Mouse (Mus musculus) embryo, embryonic 11.5 days (tissue): ENCODE measurements around the gene Mthfsd.

Experiments
- DNase-seq: peaks from one replicate; pipeline ENCODE4 v3.0.0-alpha.2; 2012; ENCODE audit warnings: low read depth, low spot score

Mthfsd gene

GRCm38 (mm10) chr8:121073174-121074107 is 34.8 kb downstream of the Mthfsd start:
- DNase-seq = no peak

DNA sequence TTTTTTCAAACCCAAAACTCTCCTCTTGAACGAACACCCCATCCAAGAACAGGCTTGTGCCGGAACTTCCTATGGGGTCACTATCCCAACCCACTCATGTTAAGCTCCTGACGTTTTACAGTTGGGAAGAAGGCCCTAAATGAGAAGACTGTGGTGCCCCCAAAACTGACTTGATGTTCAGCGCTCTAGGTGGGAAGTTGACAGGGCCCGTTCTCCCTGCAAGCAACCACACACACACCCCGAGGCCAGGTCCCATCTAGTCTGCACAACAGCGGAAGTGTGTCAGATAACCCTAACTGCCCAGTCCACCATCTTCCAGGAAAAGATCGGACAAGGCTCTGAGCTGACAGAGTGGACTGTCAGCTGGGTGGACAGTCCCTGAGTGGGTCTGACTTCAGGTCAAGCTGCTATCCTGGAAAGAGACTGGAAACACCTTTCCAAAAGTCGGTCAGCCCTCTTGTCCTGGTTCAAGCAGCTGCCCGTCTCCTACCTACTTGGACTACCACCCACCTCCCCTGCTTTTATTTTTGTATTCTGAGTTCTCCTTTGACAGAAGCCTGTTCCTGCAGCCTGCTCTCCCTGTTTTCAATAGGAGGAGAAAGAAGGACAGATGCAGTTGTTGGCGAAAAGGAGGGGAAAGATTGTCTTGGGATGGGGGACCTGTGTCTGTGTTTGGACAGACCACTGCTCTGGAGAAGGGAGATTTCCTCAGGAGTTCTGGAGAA is 35.6 kb downstream of the Mthfsd start:
- no peak for DNase-seq

- no peak for DNase-seq
Measured at GRCm38 (mm10) chr8:121071454-121071853, 36.7 kb downstream of the Mthfsd start.

GRCm38 (mm10) chr8:121063649-121064048 is 44.5 kb downstream of the Mthfsd start:
- DNase-seq = no peak

- DNase-seq = no peak
Measured at GRCm38 (mm10) chr8:121062521-121062920, 45.7 kb downstream of the Mthfsd start.

DNA sequence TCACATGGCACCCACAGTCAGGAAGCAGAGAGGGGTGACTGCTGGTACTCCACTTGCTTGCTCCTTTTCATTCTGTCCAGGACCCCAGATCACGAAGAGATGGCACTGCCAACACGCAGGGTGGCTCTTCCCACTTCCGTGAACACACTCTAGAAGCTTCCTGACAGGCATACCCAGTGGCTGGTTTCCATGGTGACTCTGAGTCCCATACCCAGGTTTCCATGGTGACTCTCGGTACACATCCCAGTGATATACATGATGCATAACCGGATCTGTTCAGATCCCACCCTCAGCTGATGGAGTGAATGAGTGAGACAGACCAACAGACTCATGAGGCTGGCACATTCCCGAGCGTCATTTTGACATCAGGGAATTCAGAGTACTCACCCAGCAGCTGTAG is 49.1 kb downstream of the Mthfsd start:
- no peak for DNase-seq

- DNase-seq = no peak
Measured at GRCm38 (mm10) chr8:121058081-121058480, 50.1 kb downstream of the Mthfsd start.

DNA sequence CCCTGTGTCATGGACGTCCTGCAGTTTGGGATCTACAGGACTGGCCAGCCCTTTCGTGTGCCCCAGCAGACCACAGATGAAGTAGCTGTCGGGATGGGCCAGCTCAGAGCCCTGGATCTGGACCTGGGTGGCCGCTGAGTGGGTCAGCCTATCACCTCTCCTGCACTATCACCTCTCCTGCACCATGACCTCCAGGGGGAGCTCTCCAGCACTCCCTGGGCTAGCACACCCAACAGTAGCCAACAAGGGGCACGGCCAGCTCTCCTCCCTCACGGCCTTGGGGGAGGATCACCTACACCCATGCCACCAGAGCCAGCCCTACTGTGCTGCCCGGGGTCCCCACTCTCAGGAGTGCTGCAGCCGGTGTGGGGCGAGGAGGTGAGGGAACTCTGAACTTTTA is 60.8 kb downstream of the Mthfsd start:
- no peak for DNase-seq

DNA sequence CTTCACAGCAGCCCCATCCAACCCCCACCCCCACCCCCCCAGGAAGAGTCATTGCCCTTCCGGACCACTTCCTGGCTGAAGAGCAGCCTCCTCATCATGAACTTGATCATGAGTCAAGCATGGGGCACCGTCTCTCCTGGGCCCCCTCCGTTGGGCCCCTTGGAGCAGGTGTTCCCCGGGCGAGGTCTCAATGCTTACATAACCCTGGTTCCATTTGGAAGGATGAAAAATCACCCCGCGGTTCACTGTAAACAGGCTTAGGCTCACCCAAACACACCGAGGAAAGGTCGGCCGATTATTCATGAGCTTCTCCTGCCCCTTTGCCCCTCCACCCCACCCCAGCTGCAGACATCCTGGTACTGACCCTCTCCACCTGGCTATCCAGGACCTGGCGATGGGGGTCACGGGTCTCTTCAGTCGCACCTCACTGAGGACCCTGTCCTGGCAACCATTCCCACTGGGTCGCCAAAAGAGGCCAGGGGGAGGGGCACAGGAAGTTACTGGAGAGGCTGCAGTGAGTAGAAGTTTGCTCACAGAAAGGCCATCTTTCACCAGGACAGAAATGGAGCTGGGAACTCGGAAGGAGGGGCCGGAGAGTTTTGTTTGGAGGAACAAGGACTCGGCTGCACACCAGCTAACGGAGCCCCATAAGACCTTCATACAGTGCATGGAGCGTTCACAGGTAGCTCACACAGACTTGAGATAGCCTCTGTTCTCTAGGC is 64.3 kb downstream of the Mthfsd start:
- no peak for DNase-seq
